Mouse (Mus musculus) testis, adult 2 months (tissue): ENCODE data around the gene Fxyd2.

Source experiments
- CTCF ChIP-seq: fragments of 200-500 bp; IDR thresholded peaks from 2 replicates; pipeline ENCODE4 v1.5.1; 2012; ENCODE audit warnings: low read depth, mild to moderate bottlenecking, inconsistent platforms, low read length, moderate library complexity; ENCODE audit not compliant: control insufficient read depth, insufficient read depth, insufficient replicate concordance
- POLR2A ChIP-seq: fragments of 200-500 bp; IDR thresholded peaks from 2 replicates; pipeline ENCODE4 v1.6.1; 2012; ENCODE audit warnings: low read depth, mild to moderate bottlenecking, inconsistent platforms, low read length, moderate library complexity; ENCODE audit not compliant: control insufficient read depth

GRCm38 (mm10) chr9:45454889-45455610 is 55.6 kb downstream of the Fxyd2 start:
- TF ChIP-seq CTCF, result no peak
- TF ChIP-seq POLR2A, result no peak
